Mouse (Mus musculus) embryonic facial prominence, embryonic 11.5 days (tissue): ENCODE results near the gene Gm14418. TPM values are rescaled to one million over a fixed set of nuclear protein-coding genes. Genes with fewer than 3 reads are reported as not detected.
A peak's percentile ranks its signal among the peaks of the same experiment; 100 is the strongest.
"Not testable (repeated sequence)": the region's sequence is repeated elsewhere in the genome, so short reads cannot be mapped to it uniquely, and the experiment has no call there.

ENCODE experiments used
- ATAC-seq: fragments of 200-750 bp; cut with Nextera tagmentation; replicated peaks from 2 replicates; pipeline ENCODE4 v1.8.0; 2017; ENCODE audit warnings: low read depth; ENCODE audit not compliant: insufficient number of reproducible peaks, low FRiP score, low TSS enrichment
- DNase-seq: peaks from one replicate; pipeline ENCODE4 v3.0.0-alpha.2; 2015; ENCODE audit warnings: low spot score
- H3K27ac ChIP-seq: fragments of 300-500 bp; sonication (generic); replicated peaks from 2 replicates; pipeline ENCODE4 v1.5.1; 2014; ENCODE audit warnings: mild to moderate bottlenecking, low read depth, low read length, control low read depth
- H3K27me3 ChIP-seq: fragments of 300-500 bp; sonication (generic); 2 replicates; pipeline ENCODE4 v1.6.1; 2014; ENCODE audit warnings: mild to moderate bottlenecking, low read length, moderate library complexity, mixed read lengths; ENCODE audit not compliant: control insufficient read depth, insufficient read depth
- H3K36me3 ChIP-seq: fragments of 300-500 bp; sonication (generic); replicated peaks from 2 replicates; pipeline ENCODE4 v1.6.1; 2014; ENCODE audit warnings: low read depth, mild to moderate bottlenecking, low read length, moderate library complexity, mixed read lengths; ENCODE audit not compliant: control insufficient read depth, insufficient read depth
- H3K4me1 ChIP-seq: fragments of 300-500 bp; sonication (generic); 2 replicates; pipeline ENCODE4 v1.6.1; 2014; ENCODE audit warnings: low read length, mixed read lengths; ENCODE audit not compliant: control insufficient read depth, insufficient read depth
- H3K4me2 ChIP-seq: fragments of 300-500 bp; sonication (generic); 2 replicates; pipeline ENCODE4 v1.6.1; 2014; ENCODE audit warnings: low read depth, mild to moderate bottlenecking, control low read depth, low read length, moderate library complexity
- H3K4me3 ChIP-seq: fragments of 300-500 bp; sonication (generic); 2 replicates; pipeline ENCODE4 v1.5.1; 2014; ENCODE audit warnings: low read depth, low read length, control low read depth
- H3K9ac ChIP-seq: fragments of 300-500 bp; sonication (generic); replicated peaks from 2 replicates; pipeline ENCODE4 v1.6.1; 2014; ENCODE audit warnings: mild to moderate bottlenecking, control low read depth, low read length
- H3K9me3 ChIP-seq: fragments of 300-500 bp; sonication (generic); replicated peaks from 2 replicates; pipeline ENCODE4 v1.6.1; 2016; ENCODE audit warnings: mild to moderate bottlenecking, low read length, inconsistent platforms, mixed read lengths; ENCODE audit not compliant: control insufficient read depth
- WGBS: fragments of 180-500 bp; shearing (Covaris S2); extraction: QIAGEN DNeasy Blood & Tissue Kit; methylation state at CpG from one replicate; pipeline ENCODE4 v1.1.7; 2014; 5-methylcytosine and 5-hydroxymethylcytosine counted together
- polyA plus RNA-seq: library from polyadenylated mRNA; unstranded; fragments of >200 nt; fragmentation: Nextera tagmentation; extraction: Ambion mirVana; gene quantifications from 2 replicates; pipeline ENCODE4 v1.2.1, GENCODE M21; 2014

Gm14418 gene
- 14.4 and 14.7 TPM in 2 replicates for polyA plus RNA-seq

GRCm38 (mm10) chr2:177398096-177398495 is at the start of gene Gm14418:
Gm14418 (minus strand) TSS chr2:177398320.
- WGBS, result 28% methylated on average over 6 of the region's 6 CpGs
- not testable (repeated sequence) for H3K27me3 ChIP-seq, DNase-seq, ATAC-seq, H3K9ac ChIP-seq, H3K27ac ChIP-seq, H3K4me1 ChIP-seq, H3K4me2 ChIP-seq, H3K9me3 ChIP-seq, H3K36me3 ChIP-seq
- H3K4me3 ChIP-seq, result 0 out of 2 replicates have a peak within 1 kb of the TSS, but pooled peaks have one; percentile 14

Other genes starting within 250 kb of the Gm14418 start
- 34.7 and 35.9 TPM in 2 replicates for gene Gm14410, start 191.9 kb downstream of the Gm14418 start, polyA plus RNA-seq
- gene Gm14409, start 131.3 kb downstream of the Gm14418 start, polyA plus RNA-seq, result not detected in 2 replicates
- 0.63 and 0.79 TPM in 2 replicates for gene Gm14412, start 74.0 kb downstream of the Gm14418 start, polyA plus RNA-seq
- 14.3 and 17.5 TPM in 2 replicates for gene Zfp970, start 66.4 kb upstream of the Gm14418 start, polyA plus RNA-seq
- 8.5 and 10.1 TPM in 2 replicates for gene Gm14403, start 99.9 kb upstream of the Gm14418 start, polyA plus RNA-seq
- gene Gm14406, start 179.9 kb upstream of the Gm14418 start, polyA plus RNA-seq, result not detected in 2 replicates